Mouse (Mus musculus): Measurements from ENCODE around the gene Klhl3.

DNA sequence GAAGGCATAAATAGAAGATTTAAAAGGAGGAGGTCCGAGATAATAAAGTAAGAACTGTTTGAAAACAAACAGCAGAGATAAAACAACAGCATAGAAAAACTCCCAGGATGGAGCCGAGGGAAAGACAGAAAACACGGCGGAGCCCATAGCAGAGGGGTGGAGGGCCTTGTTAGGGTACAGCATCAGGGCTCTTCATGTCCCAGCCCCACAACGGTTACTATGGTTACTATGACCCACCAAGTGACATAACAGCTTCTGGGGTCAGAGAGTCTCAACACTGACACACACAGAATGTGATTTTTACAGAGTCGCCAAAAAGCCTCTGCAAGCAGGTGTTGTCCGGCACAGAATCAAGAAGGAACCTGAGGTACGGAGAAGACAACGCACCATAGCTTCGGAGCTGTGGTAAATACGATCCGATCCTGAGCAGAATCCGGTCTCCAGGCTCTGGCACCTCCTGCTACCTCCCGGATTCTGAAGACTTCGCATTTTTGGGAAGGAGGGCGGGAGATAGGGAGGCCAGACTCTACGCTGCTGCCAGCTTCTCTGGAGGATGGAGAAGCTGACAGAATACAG lies 35.0 kb upstream of the Klhl3 start:
- TF ChIP-seq POLR2A (IDR thresholded peaks at IDR 0.05; ENCODE audit: borderline replicate concordance, control insufficient read depth, low read depth, low read length) (no peak), CTCF (IDR thresholded peaks at IDR 0.05; ENCODE audit: control insufficient read depth, insufficient read depth, low read length) (no peak)
